Mouse (Mus musculus) ES-E14 (cell line): ENCODE measurements at regions not wholly inside any gene's neighbourhood (a gene's known extent, or its start where the extent isn't known, plus 50 kb on each side); places are given as distances from the start of the nearest gene placed in this dataset.

Source experiments
- DNase-seq: peaks from one replicate; pipeline ENCODE4 v3.0.0-alpha.2; 2013; ENCODE audit warnings: low read depth, low spot score
- H3K27ac ChIP-seq: 2 replicates; pipeline ENCODE4 v1.5.1; 2012; ENCODE audit warnings: low read depth, mild to moderate bottlenecking, low read length, moderate library complexity, mixed read lengths; ENCODE audit not compliant: poor library complexity, insufficient read depth, severe bottlenecking
- H3K36me3 ChIP-seq: 2 replicates; pipeline ENCODE4 v1.6.1; 2012; ENCODE audit warnings: mild to moderate bottlenecking, low read length, moderate library complexity, mixed read lengths; ENCODE audit not compliant: control insufficient read depth, poor library complexity, insufficient read depth, severe bottlenecking
- H3K4me1 ChIP-seq, 2 experiments: fragments of 150-350 bp in 1 of 2; sonication (generic) in 1 of 2; 2 replicates each; pipeline ENCODE4 v1.6.1; 2012; ENCODE audit warnings: low read length in 2 of 2, mild to moderate bottlenecking in 1 of 2, mixed read lengths in 1 of 2; ENCODE audit not compliant: control insufficient read depth in 2 of 2, insufficient read depth in 2 of 2, poor library complexity in 1 of 2
- H3K4me3 ChIP-seq, 2 experiments: fragments of 150-350 bp in 1 of 2; sonication (generic) in 1 of 2; 2 replicates each; pipeline ENCODE4 v1.5.1; 2012; ENCODE audit warnings: low read length in 2 of 2, low read depth in 1 of 2, mild to moderate bottlenecking in 1 of 2, mixed read lengths in 1 of 2; ENCODE audit not compliant: insufficient read depth in 1 of 2, poor library complexity in 1 of 2, severe bottlenecking in 1 of 2
- H3K9ac ChIP-seq: 2 replicates; pipeline ENCODE4 v1.6.1; 2012; ENCODE audit warnings: low read depth, mild to moderate bottlenecking, low read length, mixed read lengths; ENCODE audit not compliant: poor library complexity, insufficient read depth, severe bottlenecking
- H3K9me3 ChIP-seq: fragments of 150-350 bp; sonication (generic); 2 replicates; pipeline ENCODE4 v1.6.1; 2012; ENCODE audit warnings: low read depth, mild to moderate bottlenecking, low read length; ENCODE audit not compliant: control insufficient read depth, insufficient read depth
- CHD2 ChIP-seq: IDR thresholded peaks from 2 replicates; pipeline ENCODE4 v1.6.1; 2014; ENCODE audit warnings: mild to moderate bottlenecking, low read depth, low read length, inconsistent platforms
- HCFC1 ChIP-seq: IDR thresholded peaks from 2 replicates; pipeline ENCODE4 v1.6.1; 2012; ENCODE audit warnings: low read length, inconsistent platforms, borderline replicate concordance; ENCODE audit not compliant: insufficient read depth
- MAFK ChIP-seq: IDR thresholded peaks from 2 replicates; pipeline ENCODE4 v1.6.1; 2014; ENCODE audit warnings: mild to moderate bottlenecking, low read depth, low read length, inconsistent platforms; ENCODE audit not compliant: insufficient read depth
- ZC3H11A ChIP-seq: IDR thresholded peaks from 2 replicates; pipeline ENCODE4 v1.6.1; 2012; ENCODE audit warnings: low read depth, mild to moderate bottlenecking, inconsistent platforms, low read length, borderline replicate concordance
- ZNF384 ChIP-seq: IDR thresholded peaks from 2 replicates; pipeline ENCODE4 v1.6.1; 2012; ENCODE audit warnings: low read depth, low read length, inconsistent platforms
- in situ Hi-C, 2 experiments: fragments of 600-800 bp; cut with MboI; formaldehyde crosslinking; loops; one replicate each; pipeline ENCODE4 v1.15.1; 2025; ENCODE audit warnings: low sequenced_read_pairs in 2 of 2, inconsistent platforms in 1 of 2; ENCODE audit not compliant: unreplicated experiment in 2 of 2

- Histone ChIP-seq H3K4me3 (peak overlapping the region; percentile 35 to 53), H3K4me1 (no peaks in the 10 kb centered on the region; a peak in 1 of 4 replicates), H3K9ac (no peak overlapping the region), H3K9me3 (no peaks in the 10 kb centered on the region), H3K36me3 (no peaks in the 10 kb centered on the region), H3K27ac (no peak overlapping the region)
- peak; percentile 51 for DNase-seq
- no peak for TF ChIP-seq MAFK
- no peak for TF ChIP-seq ZNF384
- no peak for TF ChIP-seq ZC3H11A
- no peak for TF ChIP-seq CHD2
- no peak for TF ChIP-seq HCFC1
- in situ Hi-C loops: no loop called here
Measured at GRCm38 (mm10) chr1:112416350-112417083, 551.8 kb upstream of the Dsel start.

- H3K9ac ChIP-seq: no peak overlapping the region
- 0 out of 2 replicates have a peak, but pooled peaks have one; percentile 22 for TF ChIP-seq ZC3H11A
- TF ChIP-seq MAFK: no peak
- no peaks in the 10 kb centered on the region for H3K9me3 ChIP-seq
- no peak overlapping the region for H3K4me3 ChIP-seq
- no peak overlapping the region for H3K27ac ChIP-seq
- H3K4me1 ChIP-seq: no peaks in the 10 kb centered on the region
- no peak for DNase-seq
- H3K36me3 ChIP-seq: no peaks in the 10 kb centered on the region
- in situ Hi-C loops: no loop called here
Measured at GRCm38 (mm10) chr1:112388807-112389206, 524.1 kb upstream of the Dsel start.

GRCm38 (mm10) chr1:112384015-112384414 is 519.3 kb upstream of the Dsel start:
- TF ChIP-seq ZNF384 (no peak), CHD2 (no peak), HCFC1 (no peak), ZC3H11A (no peak), MAFK (no peak)
- H3K9ac ChIP-seq: no peak overlapping the region
- in situ Hi-C loops: no loop called here
- H3K4me1 ChIP-seq: no peaks in the 10 kb centered on the region
- no peak overlapping the region for H3K4me3 ChIP-seq
- H3K9me3 ChIP-seq: no peaks in the 10 kb centered on the region
- no peak for DNase-seq
- H3K27ac ChIP-seq: no peak overlapping the region
- H3K36me3 ChIP-seq: no peaks in the 10 kb centered on the region

GRCm38 (mm10) chr1:112379651-112380264 is 515.0 kb upstream of the Dsel start:
- DNase-seq: peak; percentile 49
- Histone ChIP-seq H3K4me1 (no peaks in the 10 kb centered on the region), H3K27ac (no peak overlapping the region), H3K4me3 (no peak overlapping the region), H3K36me3 (no peaks in the 10 kb centered on the region), H3K9ac (no peak overlapping the region), H3K9me3 (no peaks in the 10 kb centered on the region)
- in situ Hi-C loops: loop anchor here in 1 of 2 experiments (10.0 kb wide), 2 partner anchors 525 to 715 kb away; no protein-coding TSS in a partner anchor
- peak; percentile 83 for TF ChIP-seq ZC3H11A
- no peak for TF ChIP-seq CHD2
- TF ChIP-seq MAFK: no peak
